Mouse (Mus musculus) neural tube, embryonic 11.5 days (tissue): ENCODE measurements around the gene Macf1. TPM values are rescaled to one million over a fixed set of nuclear protein-coding genes. Genes with fewer than 3 reads are reported as not detected.
"Not testable (repeated sequence)": the region's sequence is repeated elsewhere in the genome, so short reads cannot be mapped to it uniquely, and the experiment has no call there.

Experiments
- ATAC-seq: fragments of 200-750 bp; cut with Nextera tagmentation; 2 replicates; pipeline ENCODE4 v1.8.0; 2017; ENCODE audit warnings: moderate number of reproducible peaks, mild to moderate bottlenecking, moderate TSS enrichment, moderate library complexity; ENCODE audit not compliant: insufficient read depth, low FRiP score, low TSS enrichment
- DNase-seq: peaks from one replicate; pipeline ENCODE4 v3.0.0-alpha.2; 2015; ENCODE audit warnings: low spot score
- H3K27ac ChIP-seq: fragments of 300-500 bp; sonication (generic); 2 replicates; pipeline ENCODE4 v1.5.1; 2014; ENCODE audit warnings: low read depth, mild to moderate bottlenecking, low read length
- H3K27me3 ChIP-seq: fragments of 300-500 bp; sonication (generic); 2 replicates; pipeline ENCODE4 v1.6.1; 2014; ENCODE audit warnings: mild to moderate bottlenecking, low read length, mixed read lengths; ENCODE audit not compliant: control insufficient read depth, insufficient read depth
- H3K36me3 ChIP-seq: fragments of 300-500 bp; sonication (generic); 2 replicates; pipeline ENCODE4 v1.6.1; 2014; ENCODE audit warnings: mild to moderate bottlenecking, low read length, moderate library complexity, mixed read lengths; ENCODE audit not compliant: control insufficient read depth, insufficient read depth
- H3K4me1 ChIP-seq: fragments of 300-500 bp; sonication (generic); 2 replicates; pipeline ENCODE4 v1.6.1; 2014; ENCODE audit warnings: low read length, mixed read lengths; ENCODE audit not compliant: control insufficient read depth, insufficient read depth
- H3K4me2 ChIP-seq: fragments of 300-500 bp; sonication (generic); 2 replicates; pipeline ENCODE4 v1.6.1; 2014; ENCODE audit warnings: low read depth, mild to moderate bottlenecking, moderate library complexity
- H3K4me3 ChIP-seq: fragments of 300-500 bp; sonication (generic); 2 replicates; pipeline ENCODE4 v1.5.1; 2014; ENCODE audit warnings: low read depth, low read length
- H3K9ac ChIP-seq: fragments of 300-500 bp; sonication (generic); 2 replicates; pipeline ENCODE4 v1.6.1; 2014; ENCODE audit warnings: mild to moderate bottlenecking, low read length
- H3K9me3 ChIP-seq: fragments of 300-500 bp; sonication (generic); 2 replicates; pipeline ENCODE4 v1.6.1; 2016; ENCODE audit warnings: low read length; ENCODE audit not compliant: control insufficient read depth
- WGBS: fragments of 180-500 bp; shearing (Covaris S2); extraction: QIAGEN DNeasy Blood & Tissue Kit; methylation state at CpG from one replicate; pipeline ENCODE4 v1.1.7; 2014; 5-methylcytosine and 5-hydroxymethylcytosine counted together
- polyA plus RNA-seq: library from polyadenylated mRNA; unstranded; fragments of >200 nt; fragmentation: Nextera tagmentation; extraction: Ambion mirVana; gene quantifications from 2 replicates; pipeline ENCODE4 v1.2.1, GENCODE M21; 2014

The Macf1 gene
- polyA plus RNA-seq, 1 experiment from 2014 or later = 79.1 TPM

DNA sequence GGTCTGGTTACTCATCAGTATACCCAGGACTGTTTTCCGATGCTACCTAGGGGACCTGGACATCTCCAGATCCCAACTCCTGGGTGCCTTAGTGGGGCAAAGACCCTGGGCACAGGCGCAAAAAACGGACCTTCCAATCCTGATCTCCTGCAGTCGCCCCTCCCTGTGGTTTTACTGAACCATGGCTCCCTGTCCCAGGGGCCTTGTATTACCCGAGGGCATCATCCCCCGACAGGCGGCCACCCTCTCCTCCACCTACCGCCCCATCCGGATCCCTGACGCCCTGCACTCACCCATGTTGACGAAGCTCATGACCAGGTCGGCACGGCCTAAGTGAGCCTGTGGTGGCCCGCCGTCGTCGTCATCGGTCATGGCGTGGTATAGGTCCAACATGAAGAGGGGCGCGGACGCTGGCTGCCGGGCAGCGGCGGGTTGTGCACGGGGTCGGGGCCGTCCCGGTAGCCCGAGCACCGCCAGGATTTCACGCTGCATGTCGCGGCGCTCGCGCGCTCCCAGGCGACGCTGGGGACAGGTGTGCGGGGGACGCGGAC, 342.0 kb downstream of the Macf1 start:
- DNase-seq (no peak), ATAC-seq (peak; percentile 59)
- H3K27me3 ChIP-seq = peaks cover 40% of the 10 kb centered on the region
- WGBS = 2% methylated on average over 43 of the region's 43 CpGs
- peak overlapping the region; percentile 92 for H3K4me2 ChIP-seq
- H3K36me3 ChIP-seq = no peaks in the 10 kb centered on the region
- no peaks in the 10 kb centered on the region for H3K9me3 ChIP-seq
- peaks cover 6% of the 10 kb centered on the region; the same call in 1 of the 2 replicates for H3K4me1 ChIP-seq
- peak overlapping the region; percentile 49 for H3K4me3 ChIP-seq
- H3K9ac ChIP-seq = peak overlapping the region; percentile 39; the same call in 1 of the 2 replicates
- H3K27ac ChIP-seq = no peak overlapping the region

GRCm38 (mm10) chr4:123340232-123340631, 343.9 kb downstream of the Macf1 start:
- H3K4me2 ChIP-seq = no peak overlapping the region
- ATAC-seq (no peak), DNase-seq (no peak)
- no peak overlapping the region for H3K4me3 ChIP-seq
- H3K9ac ChIP-seq = no peak overlapping the region
- peaks cover 40% of the 10 kb centered on the region for H3K27me3 ChIP-seq
- H3K27ac ChIP-seq = no peak overlapping the region
- WGBS = 79% methylated on average over 5 of the region's 5 CpGs
- H3K4me1 ChIP-seq = peaks cover 6% of the 10 kb centered on the region; the same call in 1 of the 2 replicates
- H3K36me3 ChIP-seq = no peaks in the 10 kb centered on the region
- no peaks in the 10 kb centered on the region for H3K9me3 ChIP-seq

- no peak overlapping the region for H3K4me3 ChIP-seq
Observed at GRCm38 (mm10) chr4:123337693-123338092, 346.5 kb downstream of the Macf1 start.

DNA sequence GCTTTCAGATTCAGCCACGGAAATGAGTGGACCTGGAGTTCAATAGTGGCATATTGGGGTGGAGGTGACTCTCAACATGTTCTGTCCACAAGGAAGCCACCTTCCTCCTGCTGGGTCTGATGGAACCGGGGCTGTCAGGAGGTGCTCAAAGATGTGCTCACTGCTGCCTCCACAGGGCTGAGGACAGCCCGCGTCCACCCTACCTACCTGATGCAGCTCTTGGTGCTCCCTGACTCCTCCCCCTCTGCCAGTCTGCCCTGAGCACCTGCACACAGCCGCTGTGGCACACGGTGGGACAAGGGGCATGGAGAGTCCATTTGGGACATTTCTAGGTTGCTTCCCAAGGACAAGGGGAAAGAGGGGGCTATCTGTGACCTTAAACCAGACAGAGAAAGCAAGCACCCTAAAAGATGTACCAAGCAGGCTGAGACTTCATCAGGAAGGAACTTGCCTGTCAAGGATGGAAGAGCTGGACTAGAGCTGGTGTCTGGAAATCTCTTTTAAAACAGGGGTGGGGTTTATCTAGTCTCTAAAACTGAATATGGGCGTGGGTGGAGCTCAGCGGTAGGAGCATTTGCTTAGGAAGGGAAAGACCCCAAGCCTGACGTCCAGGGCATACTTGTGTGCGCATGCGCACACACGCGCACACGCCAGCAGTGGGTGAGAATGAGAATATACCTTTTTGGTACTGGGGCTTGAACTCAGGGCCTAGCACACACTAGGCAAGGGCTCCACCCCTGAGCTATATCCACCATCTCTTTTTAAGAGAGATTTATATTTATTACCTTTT, 348.2 kb downstream of the Macf1 start:
- Histone ChIP-seq H3K4me3 (no peak overlapping the region), H3K27me3 (peaks cover 8% of the 10 kb centered on the region), H3K36me3 (no peaks in the 10 kb centered on the region), H3K9me3 (no peaks in the 10 kb centered on the region), H3K9ac (no peak overlapping the region; the same call in 1 of the 2 replicates), H3K4me2 (no peak overlapping the region), H3K27ac (no peak overlapping the region), H3K4me1 (no peaks in the 10 kb centered on the region)
- ATAC-seq (no peak), DNase-seq (no peak)
- WGBS = 65% methylated on average over 14 of the region's 14 CpGs

More at GRCm38 (mm10) chr4:123337693-123338092, 346.5 kb downstream of the Macf1 start:
- H3K27me3 ChIP-seq = peaks cover 25% of the 10 kb centered on the region
- 72% methylated on average over 4 of the region's 4 CpGs for WGBS
- no peak for ATAC-seq
- H3K9ac ChIP-seq = no peak overlapping the region
- no peaks in the 10 kb centered on the region for H3K36me3 ChIP-seq
- H3K4me2 ChIP-seq = no peak overlapping the region
- DNase-seq = no peak
- peaks cover 3% of the 10 kb centered on the region; the same call in 1 of the 2 replicates for H3K4me1 ChIP-seq
- no peak overlapping the region for H3K27ac ChIP-seq
- no peaks in the 10 kb centered on the region for H3K9me3 ChIP-seq

DNA sequence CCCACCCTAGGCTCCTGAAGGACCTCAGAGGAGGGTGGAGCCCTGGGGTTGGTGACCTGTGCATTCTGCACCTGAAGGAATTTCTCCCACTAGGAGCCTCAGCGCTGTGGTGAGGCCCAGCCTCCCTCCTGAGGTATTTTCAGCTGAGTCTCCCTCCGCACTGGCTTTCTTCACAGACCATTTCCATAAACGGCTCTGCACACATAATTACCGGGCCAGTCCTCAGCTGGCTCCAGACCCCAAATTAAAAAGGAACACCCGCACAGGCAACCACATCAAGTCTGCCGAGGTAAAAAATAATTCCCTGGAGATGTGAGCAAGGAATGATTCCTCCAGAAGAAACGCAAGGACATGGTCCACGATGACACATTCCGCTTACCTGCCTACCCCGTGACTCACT, 348.9 kb downstream of the Macf1 start:
- H3K4me1 ChIP-seq, H3K27ac ChIP-seq, ATAC-seq, H3K4me3 ChIP-seq, H3K27me3 ChIP-seq, H3K9me3 ChIP-seq, DNase-seq, H3K4me2 ChIP-seq, H3K36me3 ChIP-seq, H3K9ac ChIP-seq: not testable (repeated sequence)
- WGBS = 80% methylated on average over 10 of the region's 10 CpGs

- ATAC-seq = no peak
- Histone ChIP-seq H3K27me3 (no peaks in the 10 kb centered on the region), H3K9me3 (no peaks in the 10 kb centered on the region), H3K36me3 (no peaks in the 10 kb centered on the region), H3K27ac (no peak overlapping the region), H3K9ac (no peak overlapping the region), H3K4me1 (no peaks in the 10 kb centered on the region), H3K4me2 (no peak overlapping the region), H3K4me3 (no peak overlapping the region)
- no peak for DNase-seq
- WGBS = 68% methylated on average over 3 of the region's 3 CpGs
Observed at GRCm38 (mm10) chr4:123334177-123334576, 350.0 kb downstream of the Macf1 start.

DNA sequence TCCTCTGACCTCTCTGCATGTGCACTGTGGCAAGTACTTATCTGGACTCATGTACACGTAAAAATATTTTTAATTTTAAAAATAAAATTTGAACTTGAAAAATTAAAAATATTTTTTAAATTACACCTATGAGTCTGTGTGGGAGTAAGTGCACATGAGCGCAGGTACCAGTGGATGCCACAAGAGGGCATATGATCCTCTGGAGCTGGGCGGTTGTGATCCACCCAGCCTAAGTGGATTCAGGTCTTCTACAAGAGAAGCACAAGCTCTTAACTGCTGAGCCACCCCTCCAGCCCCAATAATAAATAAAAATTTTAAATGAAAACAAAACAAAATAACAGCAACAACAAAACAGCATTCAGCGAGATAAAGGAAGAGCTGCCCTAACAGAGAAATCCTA, 351.0 kb downstream of the Macf1 start:
- Histone ChIP-seq H3K36me3 (no peaks in the 10 kb centered on the region), H3K27ac (no peak overlapping the region), H3K4me1 (no peaks in the 10 kb centered on the region), H3K4me2 (no peak overlapping the region), H3K9ac (no peak overlapping the region), H3K27me3 (no peaks in the 10 kb centered on the region), H3K9me3 (no peaks in the 10 kb centered on the region), H3K4me3 (no peak overlapping the region)
- ATAC-seq (no peak), DNase-seq (no peak)
- 95% methylated on average over 4 of the region's 4 CpGs for WGBS

DNA sequence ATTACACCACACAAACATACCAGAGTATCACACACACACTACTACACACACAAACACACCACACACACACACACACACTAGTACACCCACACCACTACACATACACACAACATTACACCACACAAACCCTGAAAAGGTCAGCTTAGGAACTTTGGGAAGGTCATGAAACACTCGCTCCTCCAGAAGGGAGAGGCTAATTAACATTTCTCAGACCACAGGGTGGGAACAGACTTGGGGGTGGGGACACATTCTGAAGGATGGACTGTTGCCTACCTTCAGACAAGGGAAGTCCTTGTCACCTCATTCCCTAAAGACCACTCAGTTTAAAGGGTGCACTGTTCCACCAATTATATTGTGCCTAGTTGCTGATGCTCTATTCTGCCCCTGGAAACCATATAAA, 352.2 kb downstream of the Macf1 start:
- not testable (repeated sequence) for H3K4me1 ChIP-seq, H3K4me2 ChIP-seq, H3K27me3 ChIP-seq, H3K9me3 ChIP-seq, ATAC-seq, H3K27ac ChIP-seq, DNase-seq, H3K4me3 ChIP-seq, H3K36me3 ChIP-seq, H3K9ac ChIP-seq
- WGBS = 67% methylated on average over 1 of the region's 1 CpGs

- Histone ChIP-seq H3K9ac (no peak overlapping the region), H3K9me3 (no peaks in the 10 kb centered on the region), H3K4me2 (no peak overlapping the region), H3K4me1 (no peaks in the 10 kb centered on the region), H3K36me3 (no peaks in the 10 kb centered on the region), H3K4me3 (no peak overlapping the region), H3K27me3 (no peaks in the 10 kb centered on the region), H3K27ac (no peak overlapping the region)
- 87% methylated on average over 4 of the region's 5 CpGs for WGBS
- no peak for ATAC-seq
- DNase-seq = no peak
Observed at GRCm38 (mm10) chr4:123331326-123331725, 352.8 kb downstream of the Macf1 start.
